Comparison of ENCODE assay signal across 8 mouse cellular contexts in the genomic region with DNA sequence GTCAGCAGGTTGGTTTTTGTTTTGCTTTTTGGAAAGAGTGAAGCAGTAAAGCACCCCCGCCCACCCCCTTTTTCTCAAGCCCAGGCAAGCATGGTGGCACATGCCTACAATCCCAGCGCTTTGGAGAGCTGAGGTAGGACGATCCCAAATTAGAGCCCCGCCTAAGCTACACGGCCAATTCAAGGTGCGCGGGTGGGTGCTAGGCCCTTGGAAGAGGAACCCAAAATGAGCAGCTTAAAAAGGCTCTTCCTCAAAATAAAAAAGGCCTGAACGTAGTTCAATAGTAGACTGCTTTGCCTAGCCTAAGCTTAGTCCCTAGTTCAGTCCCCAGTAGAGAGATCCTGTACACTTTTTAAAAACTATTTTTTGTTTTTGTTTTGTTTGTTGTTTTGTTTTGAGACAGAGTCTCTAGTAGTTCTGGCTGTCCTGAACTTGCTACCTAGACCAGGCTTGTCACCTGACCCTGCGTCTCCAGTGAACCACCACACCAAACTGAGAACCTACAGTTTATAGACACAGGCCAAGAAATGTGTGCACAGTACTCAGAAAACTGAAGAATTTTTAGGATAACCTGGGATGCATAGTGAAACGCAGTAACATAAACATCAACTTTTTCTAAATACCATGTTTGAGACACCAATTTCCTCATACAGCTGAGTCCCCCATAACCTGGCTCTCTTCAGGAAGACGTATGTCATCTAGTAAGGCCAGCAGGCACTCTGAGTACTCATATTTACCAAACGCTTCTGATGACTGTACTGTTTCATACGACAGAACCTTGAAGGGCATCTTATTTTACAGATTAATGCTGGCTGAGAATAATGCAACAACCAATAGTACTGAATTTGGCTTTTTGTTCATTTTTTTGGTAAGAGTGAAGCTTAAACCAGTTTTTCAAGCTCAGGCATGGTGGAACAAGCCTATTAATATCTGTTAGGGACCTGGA. TPM values are rescaled to one million over a fixed set of nuclear protein-coding genes. Genes with fewer than 3 reads are reported as not detected.
DNase-seq lines count a peak whose midpoint lies in the region; ATAC-seq and TF ChIP-seq lines count a peak whose summit lies in the region.

No protein-coding gene starts in this region.

- no peak for TF ChIP-seq POLR2A in lung, adult 2 months (IDR thresholded peaks at IDR 0.05; ENCODE audit: borderline replicate concordance, extremely low read depth, low read depth, low read length)

- H3K4me1 ChIP-seq in lung, adult 2 months (ENCODE audit: control insufficient read depth, insufficient read depth, low read length) = peaks cover 31% of the 10 kb centered on the region
- H3K4me1 ChIP-seq in embryonic facial prominence, embryonic 11.5 days (ENCODE audit: control insufficient read depth, insufficient read depth, low read length) = no peaks in the 10 kb centered on the region
- H3K4me1 ChIP-seq in intestine, embryonic 14.5 days (replicated peaks; ENCODE audit: control insufficient read depth, insufficient read depth, low read length) = peaks cover 21% of the 10 kb centered on the region
- H3K4me1 ChIP-seq in neural tube, embryonic 14.5 days (ENCODE audit: control insufficient read depth, insufficient read depth, low read length) = peaks cover 17% of the 10 kb centered on the region; the same call in 1 of the 2 replicates

- WGBS in lung, adult 2 months = 57% methylated on average over 13 of the region's 13 CpGs
- WGBS in embryonic facial prominence, embryonic 11.5 days = 79% methylated on average over 13 of the region's 13 CpGs
- 68% methylated on average over 13 of the region's 13 CpGs for WGBS in intestine, embryonic 14.5 days
- 74% methylated on average over 13 of the region's 13 CpGs for WGBS in neural tube, embryonic 14.5 days

- no peaks in the 10 kb centered on the region for H3K36me3 ChIP-seq in embryonic facial prominence, embryonic 11.5 days (replicated peaks; ENCODE audit: control insufficient read depth, insufficient read depth, low read depth, low read length)
- no peaks in the 10 kb centered on the region for H3K36me3 ChIP-seq in intestine, embryonic 14.5 days (ENCODE audit: control insufficient read depth, insufficient read depth, low read length)
- no peaks in the 10 kb centered on the region for H3K36me3 ChIP-seq in neural tube, embryonic 14.5 days (ENCODE audit: control insufficient read depth, insufficient read depth, low read length)

- H3K9ac ChIP-seq in embryonic facial prominence, embryonic 11.5 days (replicated peaks; ENCODE audit: low read length) = peak overlapping the region; percentile 92
- H3K9ac ChIP-seq in intestine, embryonic 14.5 days (ENCODE audit: low read length) = peak overlapping the region; percentile 90
- peak overlapping the region; percentile 92 for H3K9ac ChIP-seq in neural tube, embryonic 14.5 days (replicated peaks; ENCODE audit: low read depth, low read length)

- no peak for DNase-seq in lung, adult 2 months
- DNase-seq in lung, postnatal 10 days = no peak
- no peak for DNase-seq in embryonic facial prominence, embryonic 11.5 days (ENCODE audit: low spot score)
- DNase-seq in intestine, embryonic 14.5 days (ENCODE audit: low spot score) = no peak
- no peak for DNase-seq in c-Kit-positive CD71-positive TER-119-positive erythroid progenitor cells, embryonic 14.5 days (ENCODE audit: low spot score)
- no peak for DNase-seq in left cerebral cortex, postnatal 10 days (ENCODE audit: extremely low spot score in 1 of 2, low spot score in 2 of 2)
- no peak for DNase-seq in adrenal gland, postnatal 25 days

- no peaks in the 10 kb centered on the region for H3K27me3 ChIP-seq in embryonic facial prominence, embryonic 11.5 days (ENCODE audit: control insufficient read depth, insufficient read depth, low read length)
- H3K27me3 ChIP-seq in intestine, embryonic 14.5 days (replicated peaks; ENCODE audit: control insufficient read depth, insufficient read depth, low read length) = no peaks in the 10 kb centered on the region
- H3K27me3 ChIP-seq in neural tube, embryonic 14.5 days (ENCODE audit: control insufficient read depth, insufficient read depth, low read length) = no peaks in the 10 kb centered on the region

- peak overlapping the region; percentile 62 for H3K4me2 ChIP-seq in embryonic facial prominence, embryonic 11.5 days (ENCODE audit: low read depth, low read length)
- H3K4me2 ChIP-seq in intestine, embryonic 14.5 days (ENCODE audit: low read length) = peak overlapping the region; percentile 74
- H3K4me2 ChIP-seq in neural tube, embryonic 14.5 days (ENCODE audit: low read depth, low read length) = peak overlapping the region; percentile 77

- intact Hi-C loops in left cerebral cortex, postnatal 10 days (cut with DNase I) = no loop called here

- H3K4me3 ChIP-seq in lung, adult 2 months (replicated peaks; ENCODE audit: extremely low read depth, low read depth, low read length) = peak overlapping the region; percentile 96
- peak overlapping the region; percentile 76 for H3K4me3 ChIP-seq in embryonic facial prominence, embryonic 11.5 days (ENCODE audit: low read depth, low read length)
- H3K4me3 ChIP-seq in intestine, embryonic 14.5 days (ENCODE audit: low read depth, low read length) = peak overlapping the region; percentile 78
- H3K4me3 ChIP-seq in neural tube, embryonic 14.5 days (ENCODE audit: low read depth, low read length) = peak overlapping the region; percentile 67

- no peak for ATAC-seq in embryonic facial prominence, embryonic 11.5 days (replicated peaks; ENCODE audit: insufficient number of reproducible peaks, low FRiP score, low TSS enrichment, low read depth)
- ATAC-seq in intestine, embryonic 14.5 days (replicated peaks; ENCODE audit: low FRiP score, low TSS enrichment, low read depth) = no peak
- no peak for ATAC-seq in neural tube, embryonic 14.5 days (ENCODE audit: low read depth)

- H3K27ac ChIP-seq in embryonic facial prominence, embryonic 11.5 days (replicated peaks; ENCODE audit: low read depth, low read length) = no peak overlapping the region
- H3K27ac ChIP-seq in intestine, embryonic 14.5 days (ENCODE audit: low read depth) = no peak overlapping the region
- peak overlapping the region; percentile 99 for H3K27ac ChIP-seq in neural tube, embryonic 14.5 days (ENCODE audit: low read depth, low read length)

- H3K9me3 ChIP-seq in embryonic facial prominence, embryonic 11.5 days (replicated peaks; ENCODE audit: control insufficient read depth, low read length) = no peaks in the 10 kb centered on the region
- no peaks in the 10 kb centered on the region for H3K9me3 ChIP-seq in intestine, embryonic 14.5 days (ENCODE audit: control insufficient read depth, low read length)
- H3K9me3 ChIP-seq in neural tube, embryonic 14.5 days (ENCODE audit: control insufficient read depth, low read length) = no peaks in the 10 kb centered on the region

- TF ChIP-seq CTCF in lung, adult 2 months (IDR thresholded peaks at IDR 0.05; ENCODE audit: insufficient read depth, low read length) = no peak

RNA-seq across cellular contexts. Expression of gene Ina, which starts 54.1 kb away (rescaled TPM):
- polyA plus RNA-seq in lung, adult 2 months (2012; rRNA removed) = 0.04 TPM in 1 of 2 replicates, not detected in the other
- polyA plus RNA-seq in embryonic facial prominence, embryonic 11.5 days (2014; fragmentation: Nextera tagmentation; extraction: Ambion mirVana) = 37.0 and 49.6 TPM in 2 replicates
- polyA plus RNA-seq in intestine, embryonic 14.5 days (2014; fragmentation: Nextera tagmentation; extraction: Ambion mirVana) = 18.3 and 19.2 TPM in 2 replicates
- 535 and 653 TPM in 2 replicates for polyA plus RNA-seq in neural tube, embryonic 14.5 days (2014; fragmentation: Nextera tagmentation; extraction: Ambion mirVana)
- 100 to 1,000 TPM; 180 to 190 TPM for total RNA-seq in left cerebral cortex, postnatal 10 days (2021)
- total RNA-seq in adrenal gland, postnatal 25 days (2021) = 5.1 and 5.4 TPM in 2 replicates

RNA-seq across cellular contexts. Expression of gene Nt5c2, which starts 54.6 kb away (rescaled TPM):
- 11.1 and 17.5 TPM in 2 replicates for polyA plus RNA-seq in lung, adult 2 months (2012; rRNA removed)
- polyA plus RNA-seq in embryonic facial prominence, embryonic 11.5 days (2014; fragmentation: Nextera tagmentation; extraction: Ambion mirVana) = 72.5 and 90.4 TPM in 2 replicates
- 55.1 and 64.1 TPM in 2 replicates for polyA plus RNA-seq in intestine, embryonic 14.5 days (2014; fragmentation: Nextera tagmentation; extraction: Ambion mirVana)
- 72.0 and 80.3 TPM in 2 replicates for polyA plus RNA-seq in neural tube, embryonic 14.5 days (2014; fragmentation: Nextera tagmentation; extraction: Ambion mirVana)
- 10 to 100 TPM; 76.4 to 87.4 TPM for total RNA-seq in left cerebral cortex, postnatal 10 days (2021)
- total RNA-seq in adrenal gland, postnatal 25 days (2021) = 59.5 and 64.5 TPM in 2 replicates

Comparison
In these comparisons a context has a peak if more than half of its experiments do, and no peak if none do; other contexts are left out.
1. RNA of gene Ina, which starts 54.1 kb away (polyA plus RNA-seq): 535 to 653 TPM in neural tube, embryonic 14.5 days, 37.0 to 49.6 TPM in embryonic facial prominence, embryonic 11.5 days and 18.3 to 19.2 TPM in intestine, embryonic 14.5 days; 0.04 TPM in lung, adult 2 months; every median in the first group is over 10 times any median in the second.
2. Peak in every context shown above with its lines, with median percentiles within 50 percentile points of each other: H3K4me3 ChIP-seq, H3K4me2 ChIP-seq and H3K9ac ChIP-seq.